Mouse (Mus musculus) macrophage (primary cell): ENCODE measurements around the gene Il13ra1. TPM values are rescaled to one million over a fixed set of nuclear protein-coding genes. Genes with fewer than 3 reads are reported as not detected.

ENCODE experiments used
- H3K27ac ChIP-seq: fragments of 350-480 bp; formaldehyde crosslinking; 2 replicates; pipeline ENCODE4 v1.9.0; 2021
- H3K36me3 ChIP-seq: fragments of 350-480 bp; formaldehyde crosslinking; 2 replicates; pipeline ENCODE4 v1.9.0; 2021; ENCODE audit errors: inconsistent target
- H3K4me3 ChIP-seq: fragments of 350-480 bp; formaldehyde crosslinking; 2 replicates; pipeline ENCODE4 v1.9.0; 2021; ENCODE audit errors: inconsistent target
- H3K79me2 ChIP-seq: fragments of 350-480 bp; formaldehyde crosslinking; 2 replicates; pipeline ENCODE4 v1.9.0; 2021; ENCODE audit errors: inconsistent target
- WGBS: methylation state at CpG from one replicate; pipeline ENCODE4 v1.1.7; 2026; ENCODE audit warnings: inconsistent platforms; ENCODE audit not compliant: missing documents; 5-methylcytosine and 5-hydroxymethylcytosine counted together
- polyA plus RNA-seq: library from polyadenylated mRNA; stranded (reverse); fragments of 250-400 nt; gene quantifications from 3 replicates; pipeline ENCODE4 v1.2.4, GENCODE M21; 2018; ENCODE audit warnings: inconsistent platforms

Gene Il13ra1
- polyA plus RNA-seq, 1 experiment from 2014 or later, result 13.6 TPM

DNA sequence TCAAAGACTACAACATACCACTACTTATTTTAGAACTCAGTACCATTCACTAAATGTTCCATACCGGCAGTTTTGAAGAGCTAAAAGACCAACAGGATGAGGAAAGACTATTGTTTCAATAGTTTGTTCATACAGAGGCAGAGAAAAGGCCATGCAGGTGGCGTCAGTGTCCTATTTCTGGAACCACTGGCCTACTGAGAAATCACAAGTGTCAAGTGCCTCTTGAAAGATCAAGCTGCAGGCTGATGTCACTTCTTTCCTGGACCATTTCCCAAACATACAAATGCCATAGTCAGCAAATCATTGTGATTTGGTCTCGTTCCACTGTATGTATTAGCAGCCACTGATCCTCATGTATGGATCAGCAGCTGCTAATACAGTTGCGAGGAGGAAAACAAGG is 34.8 kb downstream of the Il13ra1 start:
- no peak overlapping the region for H3K4me3 ChIP-seq
- no peak overlapping the region for H3K27ac ChIP-seq
- H3K36me3 ChIP-seq, result no peaks in the 10 kb centered on the region
- no peaks in the 10 kb centered on the region for H3K79me2 ChIP-seq
- 75% methylated on average over 4 of the region's 4 CpGs for WGBS

DNA sequence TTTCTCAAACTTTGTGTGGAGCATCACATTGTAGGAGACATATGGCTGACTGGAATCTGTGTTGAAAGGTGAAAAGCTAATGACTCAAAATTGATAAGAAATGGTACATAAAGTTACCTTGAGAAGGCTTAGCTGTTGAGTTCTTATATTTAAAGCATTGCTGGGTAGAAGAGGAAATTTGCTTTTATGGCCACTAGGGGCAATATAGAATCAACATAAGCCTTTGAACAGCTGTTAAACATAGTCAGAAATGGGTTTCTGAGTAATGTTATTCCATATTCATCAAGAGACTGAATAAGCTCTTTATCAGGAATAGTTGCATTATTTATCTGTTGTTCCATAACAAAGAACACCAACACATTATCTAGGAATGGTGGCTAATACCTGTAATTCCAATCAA is 38.2 kb downstream of the Il13ra1 start:
- Histone ChIP-seq H3K36me3 (no peaks in the 10 kb centered on the region), H3K79me2 (no peaks in the 10 kb centered on the region), H3K4me3 (no peak overlapping the region), H3K27ac (no peak overlapping the region)

DNA sequence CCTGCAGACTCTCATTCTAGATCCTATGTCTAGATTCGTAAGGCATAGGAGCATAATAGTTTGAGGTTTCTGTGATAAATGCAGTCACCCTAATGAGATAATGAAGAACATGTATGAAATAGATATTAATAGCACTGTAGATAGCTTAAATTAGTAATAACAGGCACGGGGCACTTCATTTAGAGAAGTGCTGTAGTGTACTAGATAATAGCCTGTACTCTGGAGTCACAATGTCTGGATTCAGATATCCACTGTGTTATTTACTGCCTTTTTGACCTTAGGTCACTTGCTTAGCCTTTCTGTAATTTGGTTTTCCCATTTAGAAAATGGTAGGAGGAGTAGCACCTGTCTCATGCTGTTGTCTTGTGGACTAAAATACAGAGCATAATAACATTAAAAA is 44.8 kb downstream of the Il13ra1 start:
- Histone ChIP-seq H3K27ac (no peak overlapping the region), H3K79me2 (no peaks in the 10 kb centered on the region), H3K36me3 (no peaks in the 10 kb centered on the region), H3K4me3 (no peak overlapping the region)
- WGBS, result 88% methylated on average over 2 of the region's 2 CpGs

DNA sequence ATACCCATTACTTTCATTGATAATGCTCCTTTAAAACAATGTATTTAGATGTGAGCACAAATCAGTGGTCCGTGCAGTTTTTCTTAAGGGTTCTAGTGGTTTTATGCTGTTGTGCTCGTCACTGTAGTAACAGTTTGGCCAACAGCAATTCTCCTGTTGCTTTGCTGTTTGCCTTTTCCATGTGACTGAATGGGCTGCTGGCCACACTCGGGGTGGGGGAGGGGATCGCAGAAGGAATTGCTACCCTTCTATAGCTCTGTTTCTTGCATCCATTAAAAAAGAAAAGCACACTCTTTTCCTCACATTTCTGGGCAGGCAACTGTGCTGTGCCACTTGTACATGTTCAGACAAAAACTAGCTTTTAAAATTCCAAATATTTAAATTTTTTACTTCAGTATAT is 49.7 kb downstream of the Il13ra1 start:
- H3K4me3 ChIP-seq, result no peak overlapping the region
- H3K36me3 ChIP-seq, result no peaks in the 10 kb centered on the region
- WGBS, result 69% methylated on average over 4 of the region's 4 CpGs
- no peaks in the 10 kb centered on the region for H3K79me2 ChIP-seq
- H3K27ac ChIP-seq, result no peak overlapping the region

DNA sequence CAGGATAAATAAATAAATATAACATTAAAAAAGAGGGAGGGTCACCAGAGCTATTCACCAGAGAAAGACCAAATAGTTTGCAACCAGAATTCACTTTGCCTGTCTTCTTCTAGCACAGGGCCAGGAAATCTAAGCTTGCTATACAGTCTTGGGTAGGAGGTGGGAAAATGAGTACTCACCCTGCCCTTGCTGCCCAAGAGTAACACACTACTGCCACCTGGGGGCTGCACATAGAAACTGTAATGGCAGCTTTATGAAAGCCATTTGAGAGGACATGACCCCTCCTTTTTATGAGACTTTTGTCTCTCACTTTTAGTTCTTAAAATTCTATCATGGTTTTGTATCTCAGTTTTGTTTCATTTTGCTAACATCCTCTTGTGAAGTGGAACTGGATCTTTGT is 71.7 kb downstream of the Il13ra1 start:
- Histone ChIP-seq H3K36me3 (no peaks in the 10 kb centered on the region), H3K79me2 (no peaks in the 10 kb centered on the region), H3K4me3 (no peak overlapping the region), H3K27ac (no peak overlapping the region)

DNA sequence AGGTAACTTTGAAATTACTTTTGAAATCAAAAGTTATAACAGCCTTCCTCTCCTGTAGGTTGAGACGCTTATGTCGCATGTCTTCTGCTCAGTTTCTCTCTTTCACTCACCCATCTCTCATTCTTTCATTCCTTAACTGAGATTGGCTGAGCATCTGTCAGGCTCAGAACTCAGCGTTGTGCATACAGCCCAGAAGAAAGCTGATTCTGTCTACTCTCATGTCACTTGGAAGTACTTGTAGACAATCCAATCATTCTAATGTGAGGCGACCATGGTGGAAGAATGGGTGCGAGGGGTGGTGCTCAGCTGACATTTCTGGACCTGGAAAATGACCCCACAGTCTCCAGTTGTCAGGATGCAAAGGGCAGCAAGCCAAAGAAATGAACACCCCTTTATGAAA is 74.1 kb downstream of the Il13ra1 start:
- no peaks in the 10 kb centered on the region for H3K36me3 ChIP-seq
- H3K79me2 ChIP-seq, result no peaks in the 10 kb centered on the region
- no peak overlapping the region for H3K4me3 ChIP-seq
- 73% methylated on average over 5 of the region's 5 CpGs for WGBS
- no peak overlapping the region for H3K27ac ChIP-seq

DNA sequence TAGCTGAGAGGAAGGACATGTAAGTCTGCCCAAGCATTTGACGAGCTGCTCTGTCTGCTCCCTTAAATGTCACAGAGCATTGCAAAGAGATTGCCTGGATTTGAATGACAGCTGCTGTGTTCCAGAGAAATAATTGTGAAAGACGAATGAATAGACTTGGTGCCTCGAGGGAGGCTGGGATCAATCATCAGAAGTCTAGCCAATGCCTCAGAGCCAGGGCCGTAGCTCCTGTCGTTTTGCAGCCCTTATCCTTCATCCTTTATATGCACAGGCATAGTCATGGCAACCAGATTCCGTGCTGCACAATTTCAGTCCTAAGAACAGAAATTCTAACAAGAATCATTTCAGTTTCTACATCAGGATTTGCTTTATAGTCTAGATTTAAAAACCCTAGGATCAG is 74.5 kb downstream of the Il13ra1 start:
- no peaks in the 10 kb centered on the region for H3K36me3 ChIP-seq
- WGBS, result 77% methylated on average over 6 of the region's 6 CpGs
- H3K79me2 ChIP-seq, result no peaks in the 10 kb centered on the region
- H3K4me3 ChIP-seq, result no peak overlapping the region
- H3K27ac ChIP-seq, result no peak overlapping the region

DNA sequence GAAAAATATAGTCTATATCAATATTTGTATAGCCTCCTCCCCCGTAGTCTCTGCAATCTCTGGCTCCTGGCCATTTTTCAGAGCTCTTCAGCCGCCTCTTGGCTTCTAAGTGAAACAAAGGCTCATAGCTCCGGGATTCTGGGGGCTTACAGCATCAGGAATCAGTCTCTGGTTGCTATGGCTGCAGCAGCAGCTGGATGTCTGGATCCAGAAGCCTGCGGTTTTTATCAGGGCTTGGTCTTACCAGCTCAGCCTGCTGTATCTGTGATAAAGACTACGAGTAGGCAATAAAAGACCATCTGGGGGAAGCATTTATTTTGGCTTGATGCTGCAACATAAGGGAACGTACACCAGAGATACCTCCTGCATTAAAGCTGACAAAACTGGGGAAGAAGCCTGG is 82.0 kb downstream of the Il13ra1 start:
- H3K79me2 ChIP-seq, result no peaks in the 10 kb centered on the region
- H3K4me3 ChIP-seq, result no peak overlapping the region
- WGBS, result 60% methylated on average over 6 of the region's 6 CpGs
- H3K27ac ChIP-seq, result no peak overlapping the region
- H3K36me3 ChIP-seq, result no peaks in the 10 kb centered on the region

DNA sequence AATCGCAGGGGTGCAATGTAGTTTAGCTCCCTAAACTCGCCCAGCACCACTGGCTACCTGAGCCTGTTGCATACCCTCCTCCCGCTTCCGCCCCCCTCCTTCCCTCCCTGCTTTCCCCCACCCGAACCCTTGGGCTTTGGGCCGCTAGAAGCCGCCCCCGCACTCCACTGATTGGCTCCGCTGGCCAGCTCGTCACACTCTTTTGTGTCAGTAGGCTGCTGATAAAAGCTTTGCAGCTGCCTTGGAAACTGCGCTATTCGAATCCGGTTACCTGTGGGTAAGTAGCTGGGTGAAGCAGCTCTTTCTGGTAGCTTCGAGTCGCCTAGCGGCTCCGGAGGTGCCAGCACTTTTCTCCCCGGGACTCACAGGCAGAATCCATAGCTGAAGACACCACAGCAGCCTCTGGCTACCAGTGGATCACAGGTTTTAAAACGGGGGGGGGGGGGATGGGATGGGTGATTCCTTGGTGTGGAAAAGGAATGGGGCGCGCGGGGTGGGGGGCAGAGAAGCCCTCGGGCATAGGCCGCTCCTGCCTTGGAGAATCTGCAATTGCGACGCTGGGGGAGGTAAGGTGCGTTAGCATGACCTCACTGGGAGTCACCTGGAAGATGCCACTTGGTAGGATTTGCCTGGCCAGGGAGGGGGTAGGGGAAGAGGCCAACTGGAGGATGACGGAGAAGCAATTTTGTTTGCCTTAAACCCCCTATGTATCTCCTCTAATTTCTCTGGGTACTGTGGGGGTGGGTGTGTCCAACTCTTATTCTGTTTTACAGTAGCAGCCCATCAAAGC is 84.0 kb downstream of the Il13ra1 start, which contains the start of gene Zcchc12:
Gene Zcchc12 (plus strand): TSS at position 169 of the 790 bp plus-strand sequence.
- 35% methylated on average over 24 of the region's 28 CpGs for WGBS
- Histone ChIP-seq H3K27ac (no peak within 1 kb of the TSS), H3K4me3 (no peak within 1 kb of the TSS), H3K79me2 (no peaks in the 10 kb centered on the region), H3K36me3 (no peaks in the 10 kb centered on the region)

DNA sequence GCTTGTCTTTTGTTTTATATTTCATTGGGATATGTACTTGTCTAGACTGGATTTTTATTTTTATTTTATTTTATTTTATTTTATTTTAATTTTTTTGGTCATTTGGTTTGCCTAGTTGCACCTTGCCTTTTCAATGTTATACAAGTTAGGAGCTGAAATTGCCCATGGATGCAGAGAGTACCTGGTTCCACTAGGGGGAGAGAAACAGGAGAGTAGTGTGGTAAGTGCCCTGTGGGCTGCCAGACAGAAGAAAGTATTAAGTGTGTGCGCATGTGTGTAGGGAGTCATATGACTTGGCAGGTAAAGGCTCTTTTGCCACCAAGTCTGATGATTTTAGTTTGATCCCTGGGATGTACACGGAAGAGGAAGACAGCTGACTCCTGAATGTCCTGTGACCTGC is 97.6 kb downstream of the Il13ra1 start:
- no peak overlapping the region for H3K4me3 ChIP-seq
- 53% methylated on average over 2 of the region's 2 CpGs for whole genome bisulfite sequencing
- H3K36me3 ChIP-seq, result no peaks in the 10 kb centered on the region
- no peak overlapping the region for H3K27ac ChIP-seq
- H3K79me2 ChIP-seq, result no peaks in the 10 kb centered on the region

DNA sequence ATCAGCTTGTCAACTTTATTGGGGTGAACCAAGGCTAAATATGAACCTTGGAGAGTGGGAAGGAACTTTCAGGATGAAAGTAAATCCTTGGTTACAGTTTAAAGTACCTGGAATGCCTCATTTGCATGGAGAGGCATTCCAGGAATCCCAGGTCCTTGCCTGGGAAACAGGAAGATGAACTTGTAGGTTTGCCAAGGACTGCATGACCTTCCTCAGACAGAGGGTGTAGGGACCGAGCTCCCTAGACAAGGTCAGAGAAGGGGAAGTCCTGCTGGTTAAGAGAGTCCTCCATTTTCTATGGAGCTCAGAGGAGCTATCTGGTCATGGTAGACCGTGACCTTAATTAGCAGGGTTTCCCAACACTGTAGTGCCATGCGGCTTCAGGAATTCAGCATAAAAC is 99.3 kb downstream of the Il13ra1 start:
- H3K27ac ChIP-seq, result no peak overlapping the region
- 86% methylated on average over 3 of the region's 3 CpGs for WGBS
- no peaks in the 10 kb centered on the region for H3K79me2 ChIP-seq
- no peaks in the 10 kb centered on the region for H3K36me3 ChIP-seq
- H3K4me3 ChIP-seq, result no peak overlapping the region

Other genes with a start within 250 kb of the Il13ra1 start
- 33.5 to 49.2 TPM (median 37.8 TPM) in 3 replicates for gene Dock11, start 223.3 kb upstream of the Il13ra1 start, polyA plus RNA-seq
- not detected in 3 replicates for gene Zcchc12, start 83.8 kb downstream of the Il13ra1 start, polyA plus RNA-seq
- gene Lonrf3, start 216.2 kb downstream of the Il13ra1 start, polyA plus RNA-seq, result 11.8 to 40.5 TPM (median 16.3 TPM) in 3 replicates